Mouse (Mus musculus) olfactory bulb, adult 2 months (tissue): ENCODE measurements at regions not wholly inside any gene's neighbourhood (a gene's known extent, or its start where the extent isn't known, plus 50 kb on each side); places are given as distances from the start of the nearest gene placed in this dataset.

Source experiments
- CTCF ChIP-seq: fragments of 200-500 bp; IDR thresholded peaks from 2 replicates; pipeline ENCODE4 v1.5.1; 2012; ENCODE audit warnings: low read depth, mild to moderate bottlenecking, low read length, moderate library complexity; ENCODE audit not compliant: insufficient read depth
- POLR2A ChIP-seq: fragments of 200-500 bp; IDR thresholded peaks from 2 replicates; pipeline ENCODE4 v1.6.1; 2012; ENCODE audit warnings: mild to moderate bottlenecking, low read depth, low read length, moderate library complexity; ENCODE audit not compliant: insufficient read depth

DNA sequence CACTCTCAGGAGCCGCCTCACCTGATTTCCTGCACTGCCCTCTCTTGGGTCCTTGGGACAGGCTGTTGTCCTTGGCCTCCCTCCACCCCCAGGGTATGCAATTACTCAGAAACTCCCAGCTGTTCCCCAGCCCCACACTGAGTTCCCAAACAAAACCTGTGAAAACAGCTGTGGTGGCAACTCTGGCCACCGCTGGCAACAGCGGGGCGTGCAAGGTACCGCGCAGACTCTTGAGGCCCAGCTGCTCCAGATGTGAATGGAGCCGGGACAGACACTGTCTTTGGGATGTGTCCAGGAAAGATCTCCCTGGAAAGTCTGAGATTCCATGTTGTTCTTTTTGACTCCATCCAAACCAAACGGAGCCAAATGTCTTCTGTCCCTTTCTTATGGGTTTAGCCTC lies 211.0 kb upstream of the Osr1 start:
- TF ChIP-seq POLR2A (no peak), CTCF (no peak)
